In genomic region chr3:146764871-146765529, GRCm38 (mm10) we compare ENCODE assay signal across 22 mouse cellular contexts. TPM values are rescaled to one million over a fixed set of nuclear protein-coding genes. Genes with fewer than 3 reads are reported as not detected.
A peak's percentile ranks its signal among the peaks of the same experiment; 100 is the strongest.
DNase-seq lines count a peak whose midpoint lies in the region; ATAC-seq and TF ChIP-seq lines count a peak whose summit lies in the region.
"Had no signal": no experiment of that assay in that cellular context is flagged by ENCODE, and none has a peak within 500 bp of the region (broad histone marks: within the 10 kb centered on the region; RNA-seq: fewer than 3 reads in every experiment).

No protein-coding gene starts in this region.

- 50% methylated on average over 3 of the region's 3 CpGs for WGBS in liver, embryonic 11.5 days
- WGBS in forebrain, postnatal 0 days = 81% methylated on average over 3 of the region's 3 CpGs

- H3K9me3 ChIP-seq in G1E (replicated peaks) = no peaks in the 10 kb centered on the region
- no peaks in the 10 kb centered on the region for H3K9me3 ChIP-seq in liver, embryonic 11.5 days (ENCODE audit: control insufficient read depth, low read length)
- no peaks in the 10 kb centered on the region for H3K9me3 ChIP-seq in megakaryocyte, embryonic 14.5 days
- no peaks in the 10 kb centered on the region for H3K9me3 ChIP-seq in forebrain, postnatal 0 days (ENCODE audit: low read length)
- H3K9me3 ChIP-seq: embryonic facial prominence, embryonic 15.5 days; forebrain, embryonic 13.5 days; heart, embryonic 10.5 days; limb, embryonic 10.5 days; midbrain, embryonic 15.5 days had no signal

- peak overlapping the region; percentile 71 for H3K27ac ChIP-seq in liver, embryonic 11.5 days (ENCODE audit: low read depth, low read length)
- no peak overlapping the region for H3K27ac ChIP-seq in forebrain, postnatal 0 days (ENCODE audit: low read depth, low read length)
- H3K27ac ChIP-seq: embryonic facial prominence, embryonic 15.5 days; forebrain, embryonic 13.5 days; heart, embryonic 10.5 days; limb, embryonic 10.5 days; macrophage; midbrain, embryonic 15.5 days had no signal

- TF ChIP-seq CTCF in G1E (IDR thresholded peaks at IDR 0.05; ENCODE audit: low read depth, low read length) = no peak
- TF ChIP-seq CTCF in forebrain, postnatal 0 days (IDR thresholded peaks at IDR 0.05; ENCODE audit: low read depth) = no peak

- no peaks in the 10 kb centered on the region for H3K27me3 ChIP-seq in G1E (ENCODE audit: insufficient read depth, low read length)
- no peaks in the 10 kb centered on the region for H3K27me3 ChIP-seq in liver, embryonic 11.5 days (replicated peaks; ENCODE audit: control insufficient read depth, insufficient read depth, low read length)
- H3K27me3 ChIP-seq in megakaryocyte, embryonic 14.5 days (replicated peaks) = no peaks in the 10 kb centered on the region
- no peaks in the 10 kb centered on the region for H3K27me3 ChIP-seq in forebrain, postnatal 0 days (ENCODE audit: insufficient read depth, low read length)
- H3K27me3 ChIP-seq: CH12.LX; embryonic facial prominence, embryonic 15.5 days; forebrain, embryonic 13.5 days; midbrain, embryonic 15.5 days had no signal

- peak overlapping the region; percentile 6; the same call in 1 of the 2 replicates for H3K4me3 ChIP-seq in G1E (ENCODE audit: low read depth, low read length)
- no peak overlapping the region for H3K4me3 ChIP-seq in liver, embryonic 11.5 days (ENCODE audit: low read depth, low read length)
- peak overlapping the region; percentile 29 for H3K4me3 ChIP-seq in megakaryocyte, embryonic 14.5 days (replicated peaks)
- no peak overlapping the region for H3K4me3 ChIP-seq in forebrain, postnatal 0 days (ENCODE audit: low read depth, low read length)
- H3K4me3 ChIP-seq: embryonic facial prominence, embryonic 15.5 days; forebrain, embryonic 13.5 days; heart, embryonic 10.5 days; limb, embryonic 10.5 days; midbrain, embryonic 15.5 days had no signal

- ATAC-seq in G1E (ENCODE audit: extremely low read depth, insufficient number of reproducible peaks, low FRiP score, poor library complexity, severe bottlenecking) = peak; percentile 92
- peak; percentile 92 for ATAC-seq in liver, embryonic 11.5 days (replicated peaks; ENCODE audit: low FRiP score)
- ATAC-seq in forebrain, postnatal 0 days = no peak
- no peak for ATAC-seq in inflammation-experienced regulatory T-cells, adult 6 months
- ATAC-seq: forebrain, embryonic 13.5 days; hindbrain, embryonic 16.5 days; midbrain, embryonic 15.5 days had no signal

- peak overlapping the region; percentile 13; the same call in 1 of the 2 replicates for H3K4me2 ChIP-seq in liver, embryonic 11.5 days
- no peak overlapping the region for H3K4me2 ChIP-seq in forebrain, postnatal 0 days (ENCODE audit: low read depth)
- H3K4me2 ChIP-seq: embryonic facial prominence, embryonic 15.5 days; forebrain, embryonic 13.5 days; midbrain, embryonic 15.5 days had no signal

- H3K36me3 ChIP-seq in G1E (replicated peaks) = peaks cover 27% of the 10 kb centered on the region
- H3K36me3 ChIP-seq in liver, embryonic 11.5 days (ENCODE audit: control insufficient read depth, insufficient read depth, low read length) = no peaks in the 10 kb centered on the region
- peaks cover 44% of the 10 kb centered on the region for H3K36me3 ChIP-seq in megakaryocyte, embryonic 14.5 days (replicated peaks; ENCODE audit: low read length)
- no peaks in the 10 kb centered on the region for H3K36me3 ChIP-seq in forebrain, postnatal 0 days (ENCODE audit: insufficient read depth)
- H3K36me3 ChIP-seq: embryonic facial prominence, embryonic 15.5 days; heart, embryonic 10.5 days; midbrain, embryonic 15.5 days had no signal

- DNase-seq in G1E (ENCODE audit: low spot score) = peak; percentile 42
- peak; percentile 63 for DNase-seq in c-Kit-positive CD71-positive TER-119-negative erythroid progenitor cells, embryonic 14.5 days (ENCODE audit: low read depth)
- no peak for DNase-seq in liver, embryonic 11.5 days (ENCODE audit: low spot score)
- no peak for DNase-seq in left cerebral cortex, adult 8-10 months (ENCODE audit: low spot score in 2 of 2)
- DNase-seq in forebrain, postnatal 0 days = no peak
- DNase-seq: adrenal gland, postnatal 14 days; cerebellum, adult 8-10 months; gastrocnemius, postnatal 36 days; heart, postnatal 14 days; kidney, adult 9 months; lung, adult 2 months; thymus, postnatal 36 days had no signal

- peaks cover 60% of the 10 kb centered on the region for H3K4me1 ChIP-seq in G1E (ENCODE audit: insufficient read depth, low read depth, low read length)
- peaks cover 28% of the 10 kb centered on the region for H3K4me1 ChIP-seq in liver, embryonic 11.5 days (replicated peaks; ENCODE audit: control insufficient read depth, insufficient read depth, low read length)
- peaks cover 72% of the 10 kb centered on the region for H3K4me1 ChIP-seq in megakaryocyte, embryonic 14.5 days
- peaks cover 19% of the 10 kb centered on the region; the same call in 1 of the 2 replicates for H3K4me1 ChIP-seq in forebrain, postnatal 0 days (ENCODE audit: insufficient read depth)

- H3K9ac ChIP-seq in liver, embryonic 11.5 days (ENCODE audit: low read depth, low read length) = no peak overlapping the region
- no peak overlapping the region for H3K9ac ChIP-seq in forebrain, postnatal 0 days
- H3K9ac ChIP-seq: embryonic facial prominence, embryonic 15.5 days; forebrain, embryonic 13.5 days; midbrain, embryonic 15.5 days had no signal

RNA-seq across cellular contexts. Expression of gene Prkacb, which starts 47.8 kb away (rescaled TPM):
- 91.3 and 102 TPM in 2 replicates for total RNA-seq in G1E (2014; fragmentation: Nextera tagmentation)
- 146 and 165 TPM in 2 replicates for total RNA-seq in G1E (2017)
- 12.0 and 13.5 TPM in 2 replicates for polyA plus RNA-seq in G1E (2012)
- 38.6 and 40.2 TPM in 2 replicates for polyA plus RNA-seq in liver, embryonic 11.5 days (2014; fragmentation: Nextera tagmentation; extraction: Ambion mirVana)
- polyA plus RNA-seq in megakaryocyte, embryonic 14.5 days (2012; ENCODE audit: insufficient read depth, low replicate concordance) = 5.7 and 10.8 TPM in 2 replicates
- 100 to 1,000 TPM; 401 to 436 (median 430) TPM for total RNA-seq in left cerebral cortex, adult 8-10 months (2022)
- 320 and 369 TPM in 2 replicates for total RNA-seq in forebrain, postnatal 0 days (2014; rRNA removed)
- polyA plus RNA-seq in forebrain, postnatal 0 days (2015; fragmentation: Nextera tagmentation; extraction: Ambion mirVana) = 161 and 208 TPM in 2 replicates
- 100 to 1,000 TPM; 115 to 151 (median 125) TPM for polyA plus RNA-seq in inflammation-experienced regulatory T-cells, adult 6 months (2017; shearing (Covaris generic))

Comparison
In these comparisons a context has a peak if more than half of its experiments do, and no peak if none do; other contexts are left out.
1. ATAC-seq: peak in G1E (single experiment) and liver, embryonic 11.5 days (single experiment); none in forebrain, postnatal 0 days (single experiment) and inflammation-experienced regulatory T-cells, adult 6 months (single experiment).
2. DNase-seq: peak in G1E (single experiment) and c-Kit-positive CD71-positive TER-119-negative erythroid progenitor cells, embryonic 14.5 days (single experiment); none in liver, embryonic 11.5 days (single experiment), left cerebral cortex, adult 8-10 months (0 of 2) and forebrain, postnatal 0 days (single experiment).
3. H3K4me3 ChIP-seq: peak in G1E (single experiment) and megakaryocyte, embryonic 14.5 days (single experiment); none in liver, embryonic 11.5 days (single experiment) and forebrain, postnatal 0 days (single experiment).